Mouse (Mus musculus): Measurements from ENCODE around the gene Stk32c. TPM values are rescaled to one million over a fixed set of nuclear protein-coding genes. Genes with fewer than 3 reads are reported as not detected.
A peak's percentile ranks its signal among the peaks of the same experiment; 100 is the strongest.

Gene Stk32c
- total and polyA plus RNA-seq, 3 experiments = 0.21 TPM; not detected in 2

DNA sequence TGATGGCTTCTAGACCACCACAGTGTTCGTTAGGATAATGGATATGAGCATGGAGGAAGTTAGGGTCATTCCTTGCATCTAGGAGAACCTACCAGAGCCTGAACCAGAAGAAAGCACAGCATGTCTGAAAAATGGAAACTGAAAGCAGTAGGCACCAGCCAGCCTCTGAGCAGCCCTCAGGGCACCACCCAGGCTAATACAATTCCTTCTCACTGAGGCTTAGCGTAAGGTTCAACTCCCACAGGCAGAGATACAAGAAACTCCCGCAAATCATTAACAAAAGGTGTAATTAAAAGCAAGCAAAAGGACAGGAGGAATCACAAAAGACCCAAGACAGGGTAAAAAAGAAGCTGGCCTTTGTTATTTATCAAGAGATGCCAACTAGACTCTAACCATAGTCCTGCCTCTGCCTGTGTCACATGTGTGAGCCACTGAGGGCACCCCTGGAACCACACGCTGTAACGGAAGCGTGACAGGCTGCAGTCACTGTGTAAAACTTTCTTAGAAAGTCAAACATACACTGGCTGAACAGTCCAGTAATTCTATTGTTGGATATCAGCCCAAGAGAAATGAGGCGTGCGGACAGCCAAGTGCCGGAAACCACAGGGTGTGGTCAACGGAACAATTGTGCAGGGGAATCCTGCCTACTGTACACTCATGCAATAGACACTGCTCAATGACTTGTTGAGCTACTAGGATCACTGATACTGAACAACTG lies 56.6 kb downstream of the Stk32c start (continued):
- no peak for TF ChIP-seq ZC3H11A (IDR thresholded peaks at IDR 0.05; ENCODE audit: low read depth, low read length)
- peak; percentile 26; the same call in 1 of the 2 replicates for TF ChIP-seq MXI1 (IDR thresholded peaks at IDR 0.05; ENCODE audit: low read depth, low read length)
- no peak for TF ChIP-seq CTCF (IDR thresholded peaks at IDR 0.05 in 2 of 3, conservative IDR thresholded peaks at IDR 0.05 in 1 of 3; ENCODE audit: control insufficient read depth in 1 of 3, insufficient read depth in 1 of 3, low read depth in 2 of 3, low read length in 3 of 3, poor library complexity in 1 of 3, severe bottlenecking in 1 of 3)
- TF ChIP-seq USF1 (IDR thresholded peaks at IDR 0.05; ENCODE audit: low read depth, low read length) = no peak
- TF ChIP-seq POLR2AphosphoS2 (IDR thresholded peaks at IDR 0.05; ENCODE audit: low read length) = no peak

DNA sequence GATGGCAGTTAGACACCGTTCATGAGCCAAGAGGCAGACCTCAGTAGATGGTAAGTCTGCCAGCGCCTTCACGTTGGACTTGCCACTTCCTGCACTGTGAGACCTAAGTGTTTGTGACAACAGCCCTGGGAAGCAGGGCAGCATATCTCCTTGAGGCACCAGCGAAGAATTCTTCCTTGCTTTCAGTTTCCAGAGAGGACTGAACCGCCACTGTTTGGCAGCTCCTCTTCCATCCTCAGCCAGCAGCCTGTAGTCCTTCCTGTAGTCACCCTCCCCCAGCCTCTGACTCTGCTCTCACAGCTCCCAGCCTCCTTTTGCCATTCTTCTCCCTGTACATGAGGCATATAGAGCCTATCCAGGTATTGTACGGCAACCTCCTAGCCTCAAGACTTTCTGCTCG lies 60.2 kb downstream of the Stk32c start:
- Histone ChIP-seq H3K9ac (ENCODE audit: control insufficient read depth, low read depth, low read length, poor library complexity, severe bottlenecking) (no peak overlapping the region), H3K79me2 (ENCODE audit: control insufficient read depth, insufficient read depth, low read length, poor library complexity) (no peaks in the 10 kb centered on the region), H3K9me3 (replicated peaks; ENCODE audit: insufficient read depth, low read length) (no peaks in the 10 kb centered on the region), H3K27ac (ENCODE audit: control insufficient read depth, low read depth, low read length) (no peak overlapping the region), H3K4me3 (ENCODE audit: control insufficient read depth in 1 of 2, insufficient read depth in 1 of 2, low read depth in 2 of 2, low read length in 2 of 2) (no peak overlapping the region), H3K4me1 (ENCODE audit: control insufficient read depth in 1 of 2, insufficient read depth in 2 of 2, low read length in 2 of 2) (peaks cover 0 to 11% of the 10 kb centered on the region in 2 experiments; a peak in 2 of 4 replicates), H3K27me3 (ENCODE audit: control insufficient read depth in 1 of 2, insufficient read depth in 2 of 2, low read length in 2 of 2) (no peaks in the 10 kb centered on the region), H3K36me3 (ENCODE audit: control insufficient read depth in 1 of 2, insufficient read depth in 2 of 2, low read length in 2 of 2) (peaks cover 0 to 6% of the 10 kb centered on the region in 2 experiments; a peak in 1 of 4 replicates)
- no peak for DNase-seq (ENCODE audit: low read depth, low spot score)
- TF ChIP-seq ZKSCAN1 (IDR thresholded peaks at IDR 0.05; ENCODE audit: low read depth, low read length) (no peak), GABPA (IDR thresholded peaks at IDR 0.05; ENCODE audit: low read depth, low read length) (no peak), E2F4 (IDR thresholded peaks at IDR 0.05; ENCODE audit: borderline replicate concordance, low read depth, low read length) (no peak)

DNA sequence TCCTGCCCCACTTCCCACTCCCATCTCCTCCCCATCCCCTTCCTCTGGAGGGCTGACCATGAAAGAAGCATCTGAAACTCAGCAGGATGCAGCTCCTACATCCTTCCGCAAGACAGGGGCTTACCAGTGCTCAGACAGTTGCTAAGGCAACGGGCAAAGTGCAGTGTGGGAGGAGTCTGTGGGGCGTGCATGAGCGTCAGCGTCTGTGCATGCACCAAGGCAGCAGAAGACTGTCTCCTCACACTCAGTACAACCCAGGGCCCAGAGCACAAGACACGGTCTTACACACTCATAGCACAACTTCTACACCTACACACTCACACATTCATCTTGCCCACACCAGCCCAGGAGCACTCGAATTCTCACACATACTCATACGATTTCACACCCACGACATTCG lies 62.0 kb downstream of the Stk32c start:
- Histone ChIP-seq H3K9ac (ENCODE audit: control insufficient read depth, low read depth, low read length, poor library complexity, severe bottlenecking) (no peak overlapping the region), H3K36me3 (ENCODE audit: control insufficient read depth in 1 of 2, insufficient read depth in 2 of 2, low read length in 2 of 2) (peaks cover 0 to 3% of the 10 kb centered on the region in 2 experiments; a peak in 1 of 4 replicates), H3K27ac (ENCODE audit: control insufficient read depth, low read depth, low read length) (no peak overlapping the region), H3K9me3 (replicated peaks; ENCODE audit: insufficient read depth, low read length) (no peaks in the 10 kb centered on the region), H3K4me1 (ENCODE audit: control insufficient read depth in 1 of 2, insufficient read depth in 2 of 2, low read length in 2 of 2) (peaks cover 0 to 2% of the 10 kb centered on the region in 2 experiments; a peak in 1 of 4 replicates), H3K27me3 (ENCODE audit: control insufficient read depth in 1 of 2, insufficient read depth in 2 of 2, low read length in 2 of 2) (no peaks in the 10 kb centered on the region), H3K4me3 (ENCODE audit: control insufficient read depth in 1 of 2, insufficient read depth in 1 of 2, low read depth in 2 of 2, low read length in 2 of 2) (no peak overlapping the region), H3K79me2 (ENCODE audit: control insufficient read depth, insufficient read depth, low read length, poor library complexity) (no peaks in the 10 kb centered on the region)
- DNase-seq (ENCODE audit: low read depth, low spot score) = no peak
- TF ChIP-seq NELFE (IDR thresholded peaks at IDR 0.05; ENCODE audit: low read depth, low read length) = no peak
- no peak for TF ChIP-seq BHLHE40 (IDR thresholded peaks at IDR 0.05; ENCODE audit: borderline replicate concordance, low read depth, low read length)
- no peak for TF ChIP-seq EP300 (IDR thresholded peaks at IDR 0.05; ENCODE audit: low read depth in 1 of 2, low read length in 2 of 2)
- no peak for TF ChIP-seq RCOR1 (IDR thresholded peaks at IDR 0.05; ENCODE audit: low read depth, low read length)
- no peak for TF ChIP-seq CTCF (IDR thresholded peaks at IDR 0.05 in 2 of 3, conservative IDR thresholded peaks at IDR 0.05 in 1 of 3; ENCODE audit: control insufficient read depth in 1 of 3, insufficient read depth in 1 of 3, low read depth in 2 of 3, low read length in 3 of 3, poor library complexity in 1 of 3, severe bottlenecking in 1 of 3)
- TF ChIP-seq MXI1 (IDR thresholded peaks at IDR 0.05; ENCODE audit: low read depth, low read length) = no peak
- TF ChIP-seq ZNF384 (IDR thresholded peaks at IDR 0.05; ENCODE audit: low read depth, low read length) = no peak
- TF ChIP-seq MAFK (IDR thresholded peaks at IDR 0.05; ENCODE audit: borderline replicate concordance, low read depth, low read length) = no peak
- TF ChIP-seq ZC3H11A (IDR thresholded peaks at IDR 0.05; ENCODE audit: low read depth, low read length) = no peak
- no peak for TF ChIP-seq MEF2A (IDR thresholded peaks at IDR 0.05; ENCODE audit: extremely low read depth, insufficient replicate concordance, low read depth, low read length, poor library complexity, severe bottlenecking)
- TF ChIP-seq USF1 (IDR thresholded peaks at IDR 0.05; ENCODE audit: low read depth, low read length) = no peak
- TF ChIP-seq USF2 (IDR thresholded peaks at IDR 0.05; ENCODE audit: borderline replicate concordance in 1 of 2, insufficient read depth in 1 of 2, low read depth in 1 of 2, low read length in 2 of 2) = no peak
- TF ChIP-seq E2F4 (IDR thresholded peaks at IDR 0.05; ENCODE audit: borderline replicate concordance, low read depth, low read length) = no peak
- no peak for TF ChIP-seq TAL1 (IDR thresholded peaks at IDR 0.05; ENCODE audit: low read length)
- no peak for TF ChIP-seq POLR2AphosphoS2 (IDR thresholded peaks at IDR 0.05; ENCODE audit: low read length)
- TF ChIP-seq MYB (IDR thresholded peaks at IDR 0.05; ENCODE audit: low read depth, low read length) = no peak

Measured in MEL (cell line).